Mouse (Mus musculus): ENCODE measurements around the gene Trim58.

Trim58 gene

GRCm38 (mm10) chr11:58640272-58640867, at the start of gene Trim58:
Trim58 (plus strand) TSS chr11:58640465.
- peak; percentile 1 for DNase-seq

GRCm38 (mm10) chr11:58594814-58595213, 45.5 kb upstream of the Trim58 start, which contains the start of gene Olfr324:
Olfr324 (plus strand) TSS chr11:58595114.
- DNase-seq, result no peak

DNA sequence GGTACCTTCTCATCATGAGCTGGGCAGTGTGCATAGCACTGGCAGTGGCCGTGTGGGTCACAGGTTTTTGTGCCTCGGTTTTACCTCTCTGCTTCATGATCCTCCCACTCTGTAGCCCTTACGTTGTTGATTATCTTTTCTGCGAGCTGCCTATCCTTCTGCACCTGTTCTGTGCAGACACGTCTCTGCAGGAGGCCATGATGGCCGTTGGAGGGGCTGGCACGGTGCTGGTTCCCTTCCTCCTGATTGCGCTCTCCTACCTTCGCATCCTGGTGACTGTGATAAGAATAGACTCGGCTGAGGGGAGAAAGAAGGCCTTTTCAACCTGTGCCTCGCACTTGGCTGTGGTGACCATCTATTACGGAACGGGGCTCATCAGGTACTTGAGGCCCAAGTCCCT, 42.4 kb upstream of the Trim58 start:
- DNase-seq, result no peak

DNA sequence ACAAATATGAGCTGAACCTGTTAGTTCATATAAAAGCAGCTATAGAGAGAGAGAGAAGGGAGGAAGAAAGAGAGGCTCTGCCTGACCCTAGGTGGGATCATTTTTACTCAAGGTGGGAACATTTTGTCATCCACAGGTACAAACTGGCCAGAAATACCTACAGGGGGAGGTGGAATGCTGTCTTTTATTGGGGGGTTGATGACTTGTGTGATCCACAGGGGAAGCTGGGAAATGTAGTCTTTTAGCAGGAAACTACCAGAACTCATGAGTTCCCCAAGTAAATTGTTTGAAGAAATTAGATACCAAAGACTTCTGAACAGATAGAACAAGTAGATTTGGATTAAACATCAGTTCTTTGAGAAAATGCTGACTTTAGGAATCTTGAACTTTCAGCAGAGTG, 38.2 kb upstream of the Trim58 start:
- DNase-seq, result no peak

DNA sequence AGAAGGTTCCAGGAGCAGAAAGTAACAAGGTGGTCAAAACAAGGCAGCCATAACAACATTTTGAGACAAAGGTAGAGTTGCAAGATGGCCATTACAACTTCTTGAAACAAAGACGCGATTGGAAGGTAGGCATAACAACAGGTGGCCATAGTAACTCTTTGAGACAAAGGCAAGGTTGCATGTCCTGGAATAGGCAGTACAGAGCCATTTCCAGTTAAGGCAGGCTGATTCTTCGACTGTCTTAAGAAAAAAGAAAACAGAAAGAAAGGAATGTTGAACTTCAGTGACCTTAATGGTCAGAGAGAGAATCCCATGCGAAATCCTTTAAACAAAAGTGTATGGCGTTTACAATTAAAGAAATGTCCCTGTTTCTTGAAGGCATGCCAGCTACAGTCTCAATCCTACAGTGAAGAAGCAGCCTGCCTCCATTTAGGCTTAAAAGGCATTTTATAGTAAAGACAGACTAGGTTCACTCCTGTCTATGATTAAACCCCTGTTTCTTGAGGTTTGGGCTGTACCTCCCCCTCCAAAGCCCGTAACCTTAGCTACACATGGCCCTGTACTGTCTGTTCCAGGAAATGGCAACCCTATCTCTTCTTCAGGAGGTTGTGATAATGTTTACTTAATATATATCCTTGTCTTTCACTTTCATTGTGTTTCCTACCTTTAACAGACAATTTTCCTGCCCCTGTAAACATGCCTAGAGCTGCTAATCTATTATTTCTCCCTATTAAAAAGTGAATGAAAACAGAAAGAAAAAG, 37.3 kb upstream of the Trim58 start:
- DNase-seq, result no peak

DNA sequence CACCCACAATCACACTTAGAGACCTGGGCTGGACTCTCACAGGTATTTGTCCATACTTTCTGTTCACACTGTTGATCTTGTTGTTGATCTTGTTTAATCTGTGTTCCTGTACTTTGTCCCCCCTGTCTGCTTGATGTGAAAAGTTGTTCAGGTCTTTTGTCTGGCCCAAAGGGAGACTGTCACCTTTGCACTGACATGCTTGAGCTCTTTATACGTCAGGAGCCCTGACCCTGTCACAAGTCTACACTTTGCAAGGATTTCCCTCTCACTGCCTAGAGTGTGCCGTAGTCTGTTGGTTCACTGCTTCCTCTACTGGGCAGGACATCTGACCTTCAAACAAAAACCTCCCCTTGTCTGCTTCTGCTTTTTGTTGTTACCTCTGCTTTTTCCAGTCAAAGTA, 35.6 kb upstream of the Trim58 start:
- DNase-seq, result no peak

GRCm38 (mm10) chr11:58605228-58605627, 35.0 kb upstream of the Trim58 start:
- DNase-seq, result no peak

- DNase-seq, result no peak
Measured at GRCm38 (mm10) chr11:58606177-58606919, 33.9 kb upstream of the Trim58 start.

DNA sequence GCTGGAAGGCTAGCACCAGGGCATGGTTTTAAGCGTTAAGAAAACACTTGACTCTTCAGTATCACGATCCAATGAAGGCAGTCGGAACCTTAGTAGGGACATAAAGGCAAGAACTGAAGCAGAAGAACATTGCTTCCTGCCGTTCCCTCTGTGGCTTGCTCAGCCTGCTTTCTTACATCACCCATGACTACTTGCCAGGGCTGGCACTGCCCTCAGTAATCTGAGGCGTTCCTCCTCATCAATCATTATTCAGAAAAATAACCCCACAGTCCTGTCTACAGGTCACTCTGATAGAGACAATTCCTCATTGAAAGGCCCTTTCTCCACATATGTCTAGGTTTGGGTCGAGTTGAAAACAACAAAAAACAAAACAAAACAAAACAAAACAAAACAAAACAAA, 33.2 kb upstream of the Trim58 start:
- DNase-seq, result no peak

- no peak for DNase-seq
Measured at GRCm38 (mm10) chr11:58613359-58613758, 26.9 kb upstream of the Trim58 start.

- DNase-seq, result no peak
Measured at GRCm38 (mm10) chr11:58614526-58614925, 25.7 kb upstream of the Trim58 start.

GRCm38 (mm10) chr11:58615975-58616374, 24.3 kb upstream of the Trim58 start, which contains the start of gene 2210407C18Rik:
2210407C18Rik (minus strand) TSS chr11:58616075.
- DNase-seq, result no peak

DNA sequence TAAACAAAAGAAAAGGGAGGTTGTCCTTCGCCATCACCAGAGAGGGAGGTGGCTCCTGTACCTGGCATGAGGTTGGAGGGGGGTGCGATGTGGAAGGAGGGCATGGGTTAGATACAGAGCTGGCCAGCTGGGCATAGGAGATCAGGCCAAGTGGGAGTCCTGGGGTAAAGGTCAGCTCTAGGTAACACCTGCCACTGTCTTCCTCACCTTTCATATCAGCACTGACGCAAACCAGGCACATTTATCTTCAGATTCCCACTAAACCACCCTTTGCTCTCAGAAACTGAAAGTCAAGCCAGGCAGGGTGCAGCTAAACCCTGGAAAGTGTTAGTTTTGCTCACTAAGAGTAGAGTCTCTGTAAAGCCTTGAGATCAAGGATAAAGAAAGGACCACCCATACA, 21.9 kb upstream of the Trim58 start:
- no peak for DNase-seq

GRCm38 (mm10) chr11:58618793-58619192, 21.5 kb upstream of the Trim58 start:
- DNase-seq, result no peak

GRCm38 (mm10) chr11:58626146-58626545, 14.1 kb upstream of the Trim58 start:
- DNase-seq, result no peak

GRCm38 (mm10) chr11:58630401-58630800, 9.9 kb upstream of the Trim58 start, which contains the start of gene Olfr323:
Olfr323 (minus strand) TSS chr11:58630501.
- no peak for DNase-seq

DNA sequence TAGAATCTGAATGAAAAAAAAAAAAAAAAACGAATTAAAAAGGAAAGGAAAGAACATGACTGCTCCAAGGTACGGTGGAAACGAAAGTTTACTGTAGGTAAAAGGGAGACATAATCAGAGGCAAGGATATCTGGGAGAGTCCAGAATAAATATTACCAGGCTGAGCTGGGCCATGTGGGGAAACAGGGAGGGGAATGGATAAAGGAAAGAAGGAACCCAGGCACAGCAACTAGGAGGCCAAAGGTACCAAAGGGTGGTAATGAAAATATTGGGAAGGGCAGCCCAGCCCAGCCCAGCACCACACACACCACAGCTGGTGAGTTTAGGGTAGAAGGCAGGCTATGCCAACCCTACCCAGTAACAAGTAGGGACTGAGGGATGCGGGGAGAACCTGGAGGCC, 5.4 kb upstream of the Trim58 start:
- DNase-seq, result no peak

- peak; percentile 2 for DNase-seq
Measured at GRCm38 (mm10) chr11:58636376-58636977, 3.8 kb upstream of the Trim58 start.

GRCm38 (mm10) chr11:58638176-58638701, 2.0 kb upstream of the Trim58 start:
- no peak for DNase-seq

GRCm38 (mm10) chr11:58641057-58641456, 792 bp downstream of the Trim58 start:
- no peak for DNase-seq

DNA sequence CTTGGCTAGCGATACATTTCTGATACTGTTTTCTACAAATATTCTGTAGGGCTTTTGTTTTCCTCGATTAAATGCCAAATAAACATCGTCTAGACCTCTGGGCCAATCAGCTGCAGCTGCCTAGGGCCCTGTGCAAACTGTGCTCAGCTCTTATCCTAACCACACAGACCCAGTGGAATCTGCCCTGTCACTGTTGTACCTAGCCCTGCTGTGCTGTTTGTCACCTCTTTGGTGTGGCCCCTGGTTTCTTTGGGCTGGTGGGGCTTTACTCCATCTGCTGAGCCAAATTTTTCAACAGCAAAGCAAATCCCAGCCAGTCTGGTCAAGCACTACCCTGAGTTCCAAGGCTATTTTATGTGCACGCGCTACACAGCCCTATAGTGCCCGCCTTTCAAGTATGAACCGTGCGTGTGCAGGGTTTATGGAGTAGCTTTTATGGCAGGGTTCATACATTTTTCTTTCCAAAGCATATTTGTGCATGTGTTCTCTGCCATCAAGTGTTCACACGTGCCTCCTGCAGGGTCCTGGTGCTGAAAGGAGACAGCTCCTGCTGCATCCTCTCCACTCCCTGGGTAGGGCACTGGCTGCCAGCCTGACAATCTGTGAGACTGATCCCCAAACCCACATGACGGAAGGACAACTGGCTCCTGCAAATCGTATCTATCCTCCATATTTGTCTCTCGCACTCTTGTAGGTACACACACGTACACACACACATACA, 1.5 kb downstream of the Trim58 start:
- no peak for DNase-seq

GRCm38 (mm10) chr11:58643350-58643749, 3.1 kb downstream of the Trim58 start:
- DNase-seq, result no peak

Measured in cerebellum, adult 11 months (tissue).